8 mouse cellular contexts compared by ENCODE assay signal in genomic region chr9:72274677-72275076, GRCm38 (mm10). TPM values are rescaled to one million over a fixed set of nuclear protein-coding genes. Genes with fewer than 3 reads are reported as not detected.
DNase-seq lines count a peak whose midpoint lies in the region; ATAC-seq and TF ChIP-seq lines count a peak whose summit lies in the region.

TSS of gene Zfp280d (plus strand) at chr9:72274860.

- H3K27me3 ChIP-seq in ES-Bruce4 (ENCODE audit: control insufficient read depth, insufficient read depth, low read length, poor library complexity, severe bottlenecking), result no peaks in the 10 kb centered on the region
- no peaks in the 10 kb centered on the region for H3K27me3 ChIP-seq in forebrain, embryonic 14.5 days (replicated peaks; ENCODE audit: control insufficient read depth, insufficient read depth, low read length)
- H3K27me3 ChIP-seq in neural tube, embryonic 15.5 days (replicated peaks), result no peaks in the 10 kb centered on the region

- 0 out of 2 replicates have a peak, but pooled peaks have one; percentile 27 for TF ChIP-seq EP300 in ES-Bruce4 (IDR thresholded peaks at IDR 0.05; ENCODE audit: insufficient read depth, low read depth, low read length)

- DNase-seq in forebrain, embryonic 14.5 days (ENCODE audit: low spot score), result peak; percentile 96
- peak; percentile 93 to 94 for DNase-seq in heart, postnatal 14 days
- peak; percentile 91 for DNase-seq in layer of hippocampus, adult 11-12 months (ENCODE audit: low spot score)
- DNase-seq in lung, adult 18-20 months, result peak; percentile 93 to 95
- DNase-seq in testis, postnatal 14 days (ENCODE audit: low spot score), result peak; percentile 95

- H3K36me3 ChIP-seq in ES-Bruce4 (ENCODE audit: control insufficient read depth, insufficient read depth, low read length, poor library complexity, severe bottlenecking), result no peaks in the 10 kb centered on the region
- H3K36me3 ChIP-seq in forebrain, embryonic 14.5 days (ENCODE audit: control insufficient read depth, insufficient read depth, low read length), result no peaks in the 10 kb centered on the region
- H3K36me3 ChIP-seq in neural tube, embryonic 15.5 days, result no peaks in the 10 kb centered on the region

- TF ChIP-seq POLR2A in ES-Bruce4 (IDR thresholded peaks at IDR 0.05; ENCODE audit: insufficient read depth, low read length), result peak; percentile 30

- H3K4me3 ChIP-seq in ES-Bruce4 (ENCODE audit: low read depth, low read length), result peak within 1 kb of the TSS; percentile 98
- H3K4me3 ChIP-seq in forebrain, embryonic 14.5 days (ENCODE audit: low read depth, low read length), result peak within 1 kb of the TSS; percentile 66
- peak within 1 kb of the TSS; percentile 58 for H3K4me3 ChIP-seq in neural tube, embryonic 15.5 days (replicated peaks)

- intact Hi-C loops in heart, postnatal 14 days (cut with DNase I), result no loop called here

- peak within 1 kb of the TSS; percentile 54 for H3K27ac ChIP-seq in ES-Bruce4 (ENCODE audit: insufficient read depth, low read length)
- peak within 1 kb of the TSS; percentile 100 for H3K27ac ChIP-seq in forebrain, embryonic 14.5 days (ENCODE audit: low read depth, low read length)
- H3K27ac ChIP-seq in neural tube, embryonic 15.5 days (replicated peaks), result peak within 1 kb of the TSS; percentile 99

- peaks cover 39% of the 10 kb centered on the region for H3K9me3 ChIP-seq in ES-Bruce4 (replicated peaks; ENCODE audit: control insufficient read depth, insufficient read depth, low read length, poor library complexity, severe bottlenecking)
- H3K9me3 ChIP-seq in forebrain, embryonic 14.5 days (replicated peaks; ENCODE audit: control insufficient read depth, low read length), result no peaks in the 10 kb centered on the region
- no peaks in the 10 kb centered on the region for H3K9me3 ChIP-seq in neural tube, embryonic 15.5 days (replicated peaks)

- TF ChIP-seq CTCF in ES-Bruce4 (IDR thresholded peaks at IDR 0.05; ENCODE audit: low read depth, low read length), result no peak

- H3K4me1 ChIP-seq in ES-Bruce4 (ENCODE audit: control insufficient read depth, insufficient read depth, low read length), result no peaks in the 10 kb centered on the region
- peaks cover 7% of the 10 kb centered on the region for H3K4me1 ChIP-seq in forebrain, embryonic 14.5 days (ENCODE audit: control insufficient read depth, insufficient read depth, low read length)
- peaks cover 15% of the 10 kb centered on the region for H3K4me1 ChIP-seq in neural tube, embryonic 15.5 days

- WGBS in forebrain, embryonic 14.5 days, result 2% methylated on average over 29 of the region's 57 CpGs
- 1% methylated on average over 33 of the region's 57 CpGs for WGBS in neural tube, embryonic 15.5 days

- ATAC-seq in cerebellum, adult (ENCODE audit: insufficient number of reproducible peaks, low FRiP score, low TSS enrichment), result peak; percentile 95
- ATAC-seq in forebrain, embryonic 14.5 days, result peak; percentile 99
- ATAC-seq in neural tube, embryonic 15.5 days (ENCODE audit: low FRiP score), result peak; percentile 99

- peak within 1 kb of the TSS; percentile 88 for H3K4me2 ChIP-seq in forebrain, embryonic 14.5 days (ENCODE audit: low read length)
- H3K4me2 ChIP-seq in neural tube, embryonic 15.5 days, result peak within 1 kb of the TSS; percentile 79

- H3K9ac ChIP-seq in ES-Bruce4 (ENCODE audit: low read depth, poor library complexity, severe bottlenecking), result peak within 1 kb of the TSS; percentile 83
- peak within 1 kb of the TSS; percentile 95 for H3K9ac ChIP-seq in forebrain, embryonic 14.5 days (ENCODE audit: low read length)
- peak within 1 kb of the TSS; percentile 89 for H3K9ac ChIP-seq in neural tube, embryonic 15.5 days (replicated peaks)

RNA-seq across cellular contexts. Expression of gene Zfp280d, which starts in this region (rescaled TPM):
- polyA plus RNA-seq in ES-Bruce4 (2011; ENCODE audit: insufficient read depth, insufficient read length, low read depth, missing spikeins), result 68.6 and 72.7 TPM in 2 replicates
- polyA plus RNA-seq in forebrain, embryonic 14.5 days (2014; fragmentation: Nextera tagmentation; extraction: Ambion mirVana), result 38.7 and 41.6 TPM in 2 replicates
- 10 to 100 TPM; 25.1 to 31.1 TPM for total RNA-seq in heart, postnatal 14 days (2021)
- polyA plus RNA-seq in neural tube, embryonic 15.5 days (2015; fragmentation: Nextera tagmentation; extraction: Ambion mirVana), result 34.0 and 34.5 TPM in 2 replicates

Comparison
In these comparisons a context has a peak if more than half of its experiments do, and no peak if none do; other contexts are left out.
1. Peak in every context shown above with its lines: DNase-seq, ATAC-seq, H3K4me3 ChIP-seq and H3K27ac ChIP-seq.